Mouse (Mus musculus): ENCODE measurements around the gene Eml5.

Gene Eml5

DNA sequence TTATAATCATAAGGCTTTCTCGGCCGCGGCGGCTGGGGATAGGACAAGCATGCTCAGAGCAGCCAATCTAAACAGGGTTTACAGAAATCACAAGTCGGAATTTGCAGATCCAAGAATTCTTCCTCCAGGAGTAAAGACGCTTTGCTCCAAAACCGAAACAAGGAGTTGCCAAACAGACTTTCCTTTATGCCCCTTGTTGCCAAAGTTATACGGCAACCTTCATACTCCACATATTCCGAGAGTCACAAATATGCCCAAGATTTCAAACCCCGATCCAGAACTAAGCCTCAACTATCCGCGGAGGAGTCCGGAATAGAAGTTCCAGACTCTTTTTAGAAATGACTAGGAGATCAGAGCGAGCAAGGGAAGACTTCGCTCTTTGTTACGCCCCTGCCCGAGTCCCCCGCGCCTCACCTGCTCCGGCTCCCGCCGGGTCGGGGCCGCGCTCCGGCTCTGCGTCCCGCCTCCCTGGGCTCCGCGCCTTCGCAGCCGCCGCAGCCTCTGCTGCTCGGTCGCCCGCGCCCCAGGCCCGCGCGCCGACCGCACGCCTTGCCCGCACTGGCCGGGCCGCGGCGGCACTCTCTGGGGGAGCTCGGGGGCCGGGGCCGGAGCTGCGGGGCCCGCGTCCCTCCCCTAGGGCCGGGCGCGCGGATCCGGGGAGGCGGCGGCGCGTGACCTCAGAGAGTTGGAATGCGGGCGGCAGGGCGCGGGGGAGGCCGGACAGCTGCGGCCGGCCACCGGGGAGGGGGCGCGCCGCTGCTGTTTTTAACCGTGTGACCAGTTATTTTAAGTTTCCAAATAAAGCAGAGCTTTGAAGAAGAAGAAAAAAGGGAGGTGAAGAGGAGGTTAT is 164.1 kb downstream of the Eml5 start, which contains the start of gene Ptpn21:
Ptpn21 (minus strand) TSS at position 455 of the 850 bp plus-strand sequence.
- no peak for DNase-seq (ENCODE audit: low read depth, low spot score)

Data from brain, embryonic 18.5 days (tissue).